Mouse (Mus musculus) pancreas, adult 10 weeks (tissue): Measurements from ENCODE around the gene Zbtb12. TPM values are rescaled to one million over a fixed set of nuclear protein-coding genes. Genes with fewer than 3 reads are reported as not detected.

ENCODE experiments used
- polyA plus RNA-seq: library from polyadenylated mRNA; stranded (reverse); fragments of 350-450 nt; fragmentation: Illumina TruSeq; extraction: RNeasy Lipid Tissue Mini Kit (QIAGEN cat#74804); gene quantifications from one replicate; pipeline ENCODE4 v1.2.3, GENCODE M21; 2015; ENCODE audit warnings: low read depth, low replicate concordance; ENCODE audit not compliant: insufficient read depth

The Zbtb12 gene
- polyA plus RNA-seq = 1.5 TPM

GRCm38 (mm10) chr17:34879336-34879879 is at the start of gene Zbtb12:
Gene Zbtb12 (plus strand): TSS chr17:34879483.

DNA sequence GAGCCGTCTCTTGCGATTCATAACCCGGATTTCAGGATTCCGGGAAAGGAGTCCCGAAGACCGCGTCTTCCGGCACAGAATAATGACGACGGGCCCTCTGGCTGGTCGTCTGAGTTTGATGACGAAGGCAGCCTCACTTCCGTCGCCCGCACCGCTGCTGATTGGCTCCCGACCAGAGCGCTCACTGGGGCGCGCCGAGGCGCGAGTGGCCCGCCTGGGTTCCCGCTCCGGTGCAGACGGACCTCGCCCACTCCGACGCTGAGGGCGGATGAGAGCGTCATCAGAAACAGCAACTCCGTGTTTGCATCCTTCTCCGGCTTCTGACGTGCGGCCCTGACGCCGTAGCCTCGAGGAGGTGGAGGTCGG is 42.4 kb upstream of the Zbtb12 start, which contains the start of the genes Stk19 and Dxo:
TSS of gene Stk19 (minus strand) at position 90 of the 366 bp plus-strand sequence.
TSS of gene Dxo (plus strand) at position 164 of the 366 bp plus-strand sequence.

DNA sequence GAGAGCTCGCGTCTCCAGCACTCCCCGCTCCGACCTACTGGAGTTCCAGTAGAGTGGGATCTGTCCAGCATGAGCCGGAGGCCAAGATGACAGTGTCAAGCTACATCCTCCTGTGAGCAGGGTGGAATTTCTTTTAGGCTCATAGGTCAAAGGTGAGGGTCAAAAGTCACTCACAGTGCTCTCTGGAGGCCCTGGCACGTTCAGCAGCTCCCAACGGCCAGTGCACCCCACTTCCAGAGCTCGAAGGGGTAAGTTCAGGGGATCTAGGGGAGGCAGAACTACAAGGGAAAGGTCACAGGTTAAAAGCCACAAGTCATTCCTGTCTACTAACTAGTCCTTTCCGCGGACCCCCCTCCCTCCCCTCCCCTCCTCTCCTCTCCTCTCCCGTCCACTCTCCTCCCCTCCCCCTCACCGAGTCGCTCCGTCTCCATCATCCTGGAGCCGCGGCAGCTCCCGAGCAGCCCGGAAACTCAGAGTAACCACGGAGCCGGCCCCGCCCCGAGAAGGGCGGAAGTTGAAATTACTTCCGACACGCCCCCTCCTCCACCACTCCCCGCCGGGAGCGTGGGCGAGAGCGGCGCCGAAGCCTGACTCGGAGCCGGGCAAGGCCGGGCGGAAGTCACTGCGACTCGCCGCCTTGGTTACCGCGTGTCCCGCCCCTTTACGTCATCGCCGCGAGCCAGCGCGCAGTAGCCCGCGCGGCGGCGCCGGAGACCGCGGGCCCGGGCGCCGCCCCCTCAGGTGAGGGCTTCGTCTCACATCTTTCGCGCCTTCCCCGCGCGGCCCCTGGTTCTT is 29.4 kb upstream of the Zbtb12 start, which contains the start of the genes Skiv2l and Nelfe:
TSS of gene Skiv2l (minus strand) at position 489 of the 795 bp plus-strand sequence.
TSS of gene Nelfe (plus strand) at position 670 of the 795 bp plus-strand sequence.

DNA sequence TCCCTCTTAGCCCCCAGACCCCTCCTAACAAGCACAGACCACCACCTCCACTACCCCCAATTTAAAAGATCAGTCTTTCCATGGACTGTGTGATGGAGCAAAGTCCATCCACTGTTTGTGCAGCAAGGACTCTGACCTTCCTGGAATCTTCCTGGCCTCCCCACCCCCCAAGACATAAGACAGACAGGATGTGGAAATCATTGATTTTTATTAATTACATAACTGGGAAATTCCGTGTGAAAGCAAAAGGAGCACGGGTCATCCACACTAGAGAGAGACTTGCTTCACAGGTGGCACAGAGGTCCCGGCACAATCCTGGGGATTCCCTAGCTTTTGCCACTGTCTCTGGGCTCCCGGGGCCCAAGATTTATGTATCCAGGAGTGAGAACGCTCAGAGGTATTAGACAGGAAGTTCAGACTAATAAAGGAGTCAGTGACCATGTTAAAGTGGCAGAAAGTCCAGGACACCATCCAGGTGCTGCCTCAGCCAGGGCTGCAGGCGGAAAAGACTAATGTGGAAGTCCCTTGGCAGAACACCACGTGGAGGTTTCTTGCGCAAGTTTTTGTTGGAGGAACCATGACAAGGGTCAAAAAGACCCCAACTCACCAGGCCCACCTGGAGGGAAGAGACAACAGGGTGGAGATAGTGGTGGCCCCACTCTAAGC is 16.7 kb upstream of the Zbtb12 start, which contains the start of gene Cfb:
TSS of gene Cfb (minus strand) at position 103 of the 666 bp plus-strand sequence.

DNA sequence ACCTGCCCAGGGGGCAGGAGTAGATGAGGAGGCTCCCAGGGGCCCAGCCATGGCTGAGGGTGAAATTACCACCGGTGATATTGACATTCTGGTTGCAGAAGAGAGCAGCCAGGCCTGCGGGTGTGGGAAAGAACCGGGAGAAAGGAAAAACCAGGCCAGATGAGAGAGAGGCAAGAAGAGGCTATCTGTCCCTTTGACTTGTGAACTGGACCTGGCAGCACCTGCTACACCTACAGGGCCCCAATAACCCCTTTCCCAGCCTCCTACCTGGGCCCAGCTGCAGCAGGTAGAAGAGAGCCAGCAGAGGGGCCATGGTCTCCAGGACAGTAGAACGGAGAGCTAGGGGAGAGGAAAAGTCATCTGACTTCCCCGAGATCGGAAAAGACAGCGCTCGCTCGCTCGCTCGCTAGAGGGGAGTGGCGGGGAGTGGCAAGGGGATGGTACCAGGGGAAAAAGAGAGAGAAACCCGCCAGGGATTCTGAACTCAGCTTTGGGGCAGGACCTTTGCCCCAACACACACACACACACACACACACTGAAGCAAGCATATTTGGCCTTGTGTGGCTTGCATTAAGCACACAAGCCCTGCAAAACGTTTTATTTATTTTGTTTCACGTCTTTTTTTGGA is 2.5 kb downstream of the Zbtb12 start, which contains the start of gene Gm20547:
TSS of gene Gm20547 (minus strand) at position 360 of the 628 bp plus-strand sequence.

GRCm38 (mm10) chr17:34898160-34898586 is 18.9 kb downstream of the Zbtb12 start, which contains the start of the genes C2 and Ehmt2:
Gene C2 (minus strand): TSS chr17:34898265.
Gene Ehmt2 (plus strand): TSS chr17:34898469.

GRCm38 (mm10) chr17:34913930-34914665 is 34.8 kb downstream of the Zbtb12 start, which contains the start of gene Slc44a4:
Gene Slc44a4 (plus strand): TSS chr17:34914466.

GRCm38 (mm10) chr17:34931061-34931734 is 51.9 kb downstream of the Zbtb12 start, which contains the start of gene Neu1:
Gene Neu1 (plus strand): TSS chr17:34931253.

Other genes starting within 250 kb of the Zbtb12 start
- 5.2 TPM for gene Prrt1, start 249.9 kb upstream of the Zbtb12 start, polyA plus RNA-seq
- gene Fkbpl, start 234.7 kb upstream of the Zbtb12 start, polyA plus RNA-seq = 2.0 TPM
- 10.8 TPM for gene Atf6b, start 232.3 kb upstream of the Zbtb12 start, polyA plus RNA-seq
- gene Tnxb, start 208.9 kb upstream of the Zbtb12 start, polyA plus RNA-seq = 12.0 TPM
- 20.6 TPM for gene C4b, start 135.6 kb upstream of the Zbtb12 start, polyA plus RNA-seq
- gene Cyp21a1, start 74.9 kb upstream of the Zbtb12 start, polyA plus RNA-seq = 1.9 TPM
- gene Stk19, start 42.5 kb upstream of the Zbtb12 start, polyA plus RNA-seq = 14.8 TPM
- gene Dxo, start 42.5 kb upstream of the Zbtb12 start, polyA plus RNA-seq = 19.9 TPM
- 24.5 TPM for gene Skiv2l, start 29.3 kb upstream of the Zbtb12 start, polyA plus RNA-seq
- gene Nelfe, start 29.1 kb upstream of the Zbtb12 start, polyA plus RNA-seq = 11.5 TPM
- gene Cfb, start 17.0 kb upstream of the Zbtb12 start, polyA plus RNA-seq = 9.5 TPM
- 4.5 TPM for gene Gm20547, start 2.6 kb downstream of the Zbtb12 start, polyA plus RNA-seq
- 22.8 TPM for gene C2, start 18.8 kb downstream of the Zbtb12 start, polyA plus RNA-seq
- gene Ehmt2, start 19.0 kb downstream of the Zbtb12 start, polyA plus RNA-seq = 43.2 TPM
- 1.4 TPM for gene Slc44a4, start 35.0 kb downstream of the Zbtb12 start, polyA plus RNA-seq
- gene Neu1, start 51.8 kb downstream of the Zbtb12 start, polyA plus RNA-seq = 10.7 TPM
- gene Hspa1b, start 79.8 kb downstream of the Zbtb12 start, polyA plus RNA-seq = 8.4 TPM
- not detected for gene Gm20481, start 90.4 kb downstream of the Zbtb12 start, polyA plus RNA-seq
- 4.7 TPM for gene Hspa1a, start 92.7 kb downstream of the Zbtb12 start, polyA plus RNA-seq
- gene Hspa1l, start 93.2 kb downstream of the Zbtb12 start, polyA plus RNA-seq = not detected
- gene Lsm2, start 102.4 kb downstream of the Zbtb12 start, polyA plus RNA-seq = 7.8 TPM
- 23.4 TPM for gene Vars, start 121.5 kb downstream of the Zbtb12 start, polyA plus RNA-seq
- 0.42 TPM for gene Vwa7, start 137.1 kb downstream of the Zbtb12 start, polyA plus RNA-seq
- gene Sapcd1, start 148.5 kb downstream of the Zbtb12 start, polyA plus RNA-seq = 1.5 TPM
- 1.8 TPM for gene Msh5, start 167.3 kb downstream of the Zbtb12 start, polyA plus RNA-seq
- 36.2 TPM for gene Clic1, start 170.5 kb downstream of the Zbtb12 start, polyA plus RNA-seq
- 19.5 TPM for gene Ddah2, start 179.6 kb downstream of the Zbtb12 start, polyA plus RNA-seq
- gene Ly6g6c, start 185.9 kb downstream of the Zbtb12 start, polyA plus RNA-seq = not detected
- gene Mpig6b, start 186.7 kb downstream of the Zbtb12 start, polyA plus RNA-seq = not detected
- gene Ly6g6e, start 197.4 kb downstream of the Zbtb12 start, polyA plus RNA-seq = not detected
- gene Ly6g6d, start 198.6 kb downstream of the Zbtb12 start, polyA plus RNA-seq = not detected
- not detected for gene Ly6g6f, start 206.1 kb downstream of the Zbtb12 start, polyA plus RNA-seq
- gene Abhd16a, start 209.8 kb downstream of the Zbtb12 start, polyA plus RNA-seq = 25.5 TPM
- not detected for gene Ly6g5c, start 228.8 kb downstream of the Zbtb12 start, polyA plus RNA-seq
- gene Ly6g5b, start 235.9 kb downstream of the Zbtb12 start, polyA plus RNA-seq = not detected
- gene Gpank1, start 242.0 kb downstream of the Zbtb12 start, polyA plus RNA-seq = 8.6 TPM
- gene Csnk2b, start 242.6 kb downstream of the Zbtb12 start, polyA plus RNA-seq = 52.8 TPM
- gene D17H6S53E, start 246.9 kb downstream of the Zbtb12 start, polyA plus RNA-seq = 6.8 TPM